Mouse (Mus musculus) MEL (cell line): ENCODE data around the gene Zfp398. TPM values are rescaled to one million over a fixed set of nuclear protein-coding genes. Genes with fewer than 3 reads are reported as not detected.

ENCODE experiments used
- DNase-seq: peaks from one replicate; pipeline ENCODE4 v3.0.0; 2011; ENCODE audit warnings: low read depth, low spot score
- H3K27ac ChIP-seq: 2 replicates; pipeline ENCODE4 v1.5.1; 2012; ENCODE audit warnings: low read depth, mild to moderate bottlenecking, control low read depth, low read length, moderate library complexity; ENCODE audit not compliant: control insufficient read depth
- H3K27me3 ChIP-seq, 2 experiments: fragments of 150-350 bp in 1 of 2; sonication (generic) in 1 of 2; 2 replicates each; pipeline ENCODE4 v1.6.1; 2012; ENCODE audit warnings: low read length in 2 of 2, mild to moderate bottlenecking in 2 of 2, improper control_type of control experiment in 1 of 2, moderate library complexity in 1 of 2; ENCODE audit not compliant: insufficient read depth in 2 of 2, control insufficient read depth in 1 of 2
- H3K36me3 ChIP-seq, 2 experiments: 2 replicates each; pipeline ENCODE4 v1.6.1; 2012 to 2014; ENCODE audit warnings: low read length in 2 of 2, improper control_type of control experiment in 1 of 2, inconsistent platforms in 1 of 2, mild to moderate bottlenecking in 1 of 2; ENCODE audit not compliant: insufficient read depth in 2 of 2, control insufficient read depth in 1 of 2
- H3K4me1 ChIP-seq, 2 experiments: fragments of 150-350 bp in 1 of 2; sonication (generic) in 1 of 2; 2 replicates each; pipeline ENCODE4 v1.6.1; 2012; ENCODE audit warnings: low read length in 2 of 2, improper control_type of control experiment in 1 of 2, mild to moderate bottlenecking in 1 of 2; ENCODE audit not compliant: insufficient read depth in 2 of 2, control insufficient read depth in 1 of 2
- H3K4me3 ChIP-seq, 2 experiments: fragments of 150-350 bp in 1 of 2; sonication (generic) in 1 of 2; 2 replicates each; pipeline ENCODE4 v1.5.1; 2012; ENCODE audit warnings: low read depth in 2 of 2, low read length in 2 of 2, mild to moderate bottlenecking in 2 of 2, moderate library complexity in 2 of 2, control low read depth in 1 of 2, improper control_type of control experiment in 1 of 2; ENCODE audit not compliant: control insufficient read depth in 1 of 2, insufficient read depth in 1 of 2
- H3K79me2 ChIP-seq: 2 replicates; pipeline ENCODE4 v1.6.1; 2012; ENCODE audit warnings: mild to moderate bottlenecking, low read length, moderate library complexity; ENCODE audit not compliant: control insufficient read depth, poor library complexity, insufficient read depth
- H3K9ac ChIP-seq: 2 replicates; pipeline ENCODE4 v1.6.1; 2012; ENCODE audit warnings: low read depth, mild to moderate bottlenecking, control low read depth, low read length, moderate library complexity; ENCODE audit not compliant: control insufficient read depth, poor library complexity, severe bottlenecking
- H3K9me3 ChIP-seq: fragments of 150-350 bp; sonication (generic); replicated peaks from 2 replicates; pipeline ENCODE4 v1.6.1; 2012; ENCODE audit warnings: mild to moderate bottlenecking, low read length, improper control_type of control experiment, moderate library complexity; ENCODE audit not compliant: insufficient read depth
- CHD1 ChIP-seq: IDR thresholded peaks from 2 replicates; pipeline ENCODE4 v1.6.1; 2012; ENCODE audit warnings: low read depth, mild to moderate bottlenecking, inconsistent platforms, low read length, improper control_type of control experiment
- CHD2 ChIP-seq: IDR thresholded peaks from 2 replicates; pipeline ENCODE4 v1.6.1; 2011; ENCODE audit warnings: low read length, improper control_type of control experiment
- CTCF ChIP-seq, 3 experiments: IDR thresholded peaks in 2 of 3; conservative IDR thresholded peaks in 1 of 3; 2 replicates each; pipeline ENCODE4 v1.5.1; 2011 to 2012; ENCODE audit warnings: low read length in 3 of 3, low read depth in 2 of 3, mild to moderate bottlenecking in 2 of 3, improper control_type of control experiment in 1 of 3, inconsistent platforms in 1 of 3, mixed read lengths in 1 of 3, moderate library complexity in 1 of 3; ENCODE audit not compliant: control insufficient read depth in 1 of 3, insufficient read depth in 1 of 3, poor library complexity in 1 of 3, severe bottlenecking in 1 of 3
- ELF1 ChIP-seq: IDR thresholded peaks from 2 replicates; pipeline ENCODE4 v1.6.1; 2014; ENCODE audit warnings: low read depth, mild to moderate bottlenecking, inconsistent platforms, low read length, improper control_type of control experiment, moderate library complexity
- HCFC1 ChIP-seq: IDR thresholded peaks from 2 replicates; pipeline ENCODE4 v1.6.1; 2012; ENCODE audit warnings: low read depth, mild to moderate bottlenecking, inconsistent platforms, low read length, improper control_type of control experiment, moderate library complexity
- JUND ChIP-seq: IDR thresholded peaks from 2 replicates; pipeline ENCODE4 v1.6.1; 2011; ENCODE audit warnings: low read depth, mild to moderate bottlenecking, improper control_type of control experiment, low read length
- KAT2A ChIP-seq: conservative IDR thresholded peaks from 2 replicates; pipeline ENCODE4 v1.6.1; 2012; ENCODE audit warnings: low read depth, low read length, improper control_type of control experiment, inconsistent platforms
- MAFK ChIP-seq: IDR thresholded peaks from 2 replicates; pipeline ENCODE4 v1.6.1; 2011; ENCODE audit warnings: low read depth, mild to moderate bottlenecking, low read length, improper control_type of control experiment, borderline replicate concordance
- MAX ChIP-seq: IDR thresholded peaks from 2 replicates; pipeline ENCODE4 v1.6.1; 2011; ENCODE audit warnings: low read length, improper control_type of control experiment
- MEF2A ChIP-seq: IDR thresholded peaks from 2 replicates; pipeline ENCODE4 v1.6.1; 2014; ENCODE audit warnings: low read depth, mild to moderate bottlenecking, inconsistent platforms, low read length, improper control_type of control experiment; ENCODE audit not compliant: poor library complexity, insufficient replicate concordance, severe bottlenecking; ENCODE audit errors: extremely low read depth
- MXI1 ChIP-seq: IDR thresholded peaks from 2 replicates; pipeline ENCODE4 v1.6.1; 2011; ENCODE audit warnings: mild to moderate bottlenecking, low read depth, low read length, improper control_type of control experiment
- MYB ChIP-seq: IDR thresholded peaks from 2 replicates; pipeline ENCODE4 v1.6.1; 2011; ENCODE audit warnings: mild to moderate bottlenecking, low read depth, low read length, improper control_type of control experiment
- NELFE ChIP-seq: IDR thresholded peaks from 2 replicates; pipeline ENCODE4 v1.6.1; 2011; ENCODE audit warnings: low read depth, low read length, improper control_type of control experiment
- POLR2A ChIP-seq, 2 experiments: IDR thresholded peaks; 2 replicates each; pipeline ENCODE4 v1.6.1; 2011 to 2012; ENCODE audit warnings: low read length in 2 of 2, mild to moderate bottlenecking in 2 of 2, control low read depth in 1 of 2, improper control_type of control experiment in 1 of 2, low read depth in 1 of 2, moderate library complexity in 1 of 2; ENCODE audit not compliant: control insufficient read depth in 1 of 2, insufficient read depth in 1 of 2, poor library complexity in 1 of 2
- RAD21 ChIP-seq: IDR thresholded peaks from 2 replicates; pipeline ENCODE4 v1.6.1; 2011; ENCODE audit warnings: mild to moderate bottlenecking, low read depth, low read length, improper control_type of control experiment
- RCOR1 ChIP-seq: IDR thresholded peaks from 2 replicates; pipeline ENCODE4 v1.6.1; 2012; ENCODE audit warnings: low read depth, mild to moderate bottlenecking, inconsistent platforms, low read length, improper control_type of control experiment
- SIN3A ChIP-seq: IDR thresholded peaks from 2 replicates; pipeline ENCODE4 v1.6.1; 2012; ENCODE audit warnings: low read length, improper control_type of control experiment, inconsistent platforms
- SMC3 ChIP-seq: IDR thresholded peaks from 2 replicates; pipeline ENCODE4 v1.6.1; 2011; ENCODE audit warnings: low read depth, low read length, improper control_type of control experiment
- TAL1 ChIP-seq: IDR thresholded peaks from 2 replicates; pipeline ENCODE4 v1.6.1; 2012; ENCODE audit warnings: mild to moderate bottlenecking, inconsistent platforms, low read length, moderate library complexity, mixed read lengths
- UBTF ChIP-seq: IDR thresholded peaks from 2 replicates; pipeline ENCODE4 v1.6.1; 2012; ENCODE audit warnings: low read depth, mild to moderate bottlenecking, inconsistent platforms, low read length, improper control_type of control experiment, moderate library complexity, borderline replicate concordance; ENCODE audit not compliant: insufficient read depth
- USF1 ChIP-seq: IDR thresholded peaks from 2 replicates; pipeline ENCODE4 v1.6.1; 2014; ENCODE audit warnings: low read depth, mild to moderate bottlenecking, inconsistent platforms, low read length, improper control_type of control experiment, moderate library complexity
- USF2 ChIP-seq, 2 experiments: IDR thresholded peaks; 2 replicates each; pipeline ENCODE4 v1.6.1; 2011 to 2012; ENCODE audit warnings: improper control_type of control experiment in 2 of 2, low read length in 2 of 2, borderline replicate concordance in 1 of 2, inconsistent platforms in 1 of 2, low read depth in 1 of 2, mild to moderate bottlenecking in 1 of 2; ENCODE audit not compliant: insufficient read depth in 1 of 2
- ZC3H11A ChIP-seq: IDR thresholded peaks from 2 replicates; pipeline ENCODE4 v1.6.1; 2012; ENCODE audit warnings: low read depth, mild to moderate bottlenecking, inconsistent platforms, low read length, improper control_type of control experiment
- ZKSCAN1 ChIP-seq: IDR thresholded peaks from 2 replicates; pipeline ENCODE4 v1.6.1; 2012; ENCODE audit warnings: low read depth, mild to moderate bottlenecking, inconsistent platforms, low read length, improper control_type of control experiment, moderate library complexity
- polyA plus RNA-seq, 2 experiments: library from polyadenylated mRNA; stranded (reverse) in 1 of 2; unstranded in 1 of 2; fragments of >175 nt in 1 of 2; fragments of >200 nt in 1 of 2; gene quantifications; 2 replicates each; pipeline versions ENCODE4 v1.2.1 to v1.2.4; 2012; ENCODE audit warnings: low replicate concordance in 2 of 2, low read depth in 1 of 2; ENCODE audit not compliant: insufficient read length in 2 of 2, insufficient read depth in 1 of 2, missing spikeins in 1 of 2
- total RNA-seq: library from RNA; depleted of rRNA; stranded (reverse); fragments of 300-350 nt; gene quantifications from 2 replicates; pipeline ENCODE4 v1.2.3, GENCODE M21; 2012

The Zfp398 gene
- total and polyA plus RNA-seq, 3 experiments: 4.7 to 9.5 TPM; not detected in 1

GRCm38 (mm10) chr6:47878133-47878514, 42.7 kb downstream of the Zfp398 start:
- H3K9me3 ChIP-seq: no peaks in the 10 kb centered on the region
- H3K27me3 ChIP-seq: no peaks in the 10 kb centered on the region
- H3K4me1 ChIP-seq: peaks cover 7 to 17% of the 10 kb centered on the region in 2 experiments
- peaks cover 12% of the 10 kb centered on the region for H3K79me2 ChIP-seq
- DNase-seq: peak; percentile 57
- peak overlapping the region; percentile 99 for H3K9ac ChIP-seq
- peak overlapping the region; percentile 99 to 100 for H3K4me3 ChIP-seq
- peak overlapping the region; percentile 39 for H3K27ac ChIP-seq
- TF ChIP-seq JUND (no peak), USF2 (IDR thresholded peaks at IDR 0.05; ENCODE audit: borderline replicate concordance in 1 of 2, insufficient read depth in 1 of 2, low read depth in 1 of 2, low read length in 2 of 2) (no peak), RAD21 (no peak), NELFE (no peak), CTCF (IDR thresholded peaks at IDR 0.05 in 2 of 3, conservative IDR thresholded peaks at IDR 0.05 in 1 of 3; ENCODE audit: control insufficient read depth in 1 of 3, insufficient read depth in 1 of 3, low read depth in 2 of 3, low read length in 3 of 3, poor library complexity in 1 of 3, severe bottlenecking in 1 of 3) (no peak), SMC3 (no peak), CHD2 (no peak), KAT2A (no peak), USF1 (no peak)
- TF ChIP-seq, all 39 proteins: peak for 0
- H3K36me3 ChIP-seq: peaks cover 0 to 16% of the 10 kb centered on the region in 2 experiments; a peak in 2 of 4 replicates

- Histone ChIP-seq H3K4me3 (peak overlapping the region; percentile 99 to 100), H3K27ac (no peak overlapping the region), H3K9ac (peak overlapping the region; percentile 99), H3K36me3 (peaks cover 0 to 16% of the 10 kb centered on the region in 2 experiments; a peak in 2 of 4 replicates), H3K9me3 (no peaks in the 10 kb centered on the region), H3K27me3 (no peaks in the 10 kb centered on the region)
- TF ChIP-seq NELFE (no peak), SIN3A (no peak), USF1 (no peak), UBTF (no peak), CTCF (IDR thresholded peaks at IDR 0.05 in 2 of 3, conservative IDR thresholded peaks at IDR 0.05 in 1 of 3; ENCODE audit: control insufficient read depth in 1 of 3, insufficient read depth in 1 of 3, low read depth in 2 of 3, low read length in 3 of 3, poor library complexity in 1 of 3, severe bottlenecking in 1 of 3) (no peak), JUND (no peak), POLR2A (IDR thresholded peaks at IDR 0.05; ENCODE audit: control insufficient read depth in 1 of 2, insufficient read depth in 1 of 2, low read depth in 1 of 2, low read length in 2 of 2, poor library complexity in 1 of 2) (no peak), MAX (no peak), HCFC1 (no peak), MAFK (no peak), RCOR1 (no peak), ELF1 (no peak), ZC3H11A (no peak), MYB (no peak), MEF2A (no peak), CHD1 (no peak), ZKSCAN1 (no peak), MXI1 (no peak), TAL1 (no peak), RAD21 (no peak)
- TF ChIP-seq, all 39 proteins: peak for 0
- Histone ChIP-seq H3K79me2 (peaks cover 12% of the 10 kb centered on the region), H3K4me1 (peaks cover 7 to 17% of the 10 kb centered on the region in 2 experiments)
- DNase-seq: no peak
Measured at GRCm38 (mm10) chr6:47878593-47878992, 43.1 kb downstream of the Zfp398 start.
